Mouse (Mus musculus): ENCODE results near the gene Calhm1.

- no peak for TF ChIP-seq POLR2A (IDR thresholded peaks at IDR 0.05; ENCODE audit: extremely low read depth, insufficient read depth, low read length)
- TF ChIP-seq CTCF (IDR thresholded peaks at IDR 0.05; ENCODE audit: extremely low read depth, insufficient read depth, low read length), result no peak
Observed at GRCm38 (mm10) chr19:47186514-47187275, 42.6 kb upstream of the Calhm1 start.

Measured in cortical plate, adult 2 months (tissue).